Mouse (Mus musculus) kidney, adult 9 months (tissue): ENCODE results near the gene Nectin2.

ENCODE experiments used
- DNase-seq: peaks from one replicate; pipeline ENCODE4 v3.0.0; 2022

Gene Nectin2

GRCm38 (mm10) chr7:19769001-19769400 lies 18.7 kb upstream of the Nectin2 start:
- no peak for DNase-seq

DNA sequence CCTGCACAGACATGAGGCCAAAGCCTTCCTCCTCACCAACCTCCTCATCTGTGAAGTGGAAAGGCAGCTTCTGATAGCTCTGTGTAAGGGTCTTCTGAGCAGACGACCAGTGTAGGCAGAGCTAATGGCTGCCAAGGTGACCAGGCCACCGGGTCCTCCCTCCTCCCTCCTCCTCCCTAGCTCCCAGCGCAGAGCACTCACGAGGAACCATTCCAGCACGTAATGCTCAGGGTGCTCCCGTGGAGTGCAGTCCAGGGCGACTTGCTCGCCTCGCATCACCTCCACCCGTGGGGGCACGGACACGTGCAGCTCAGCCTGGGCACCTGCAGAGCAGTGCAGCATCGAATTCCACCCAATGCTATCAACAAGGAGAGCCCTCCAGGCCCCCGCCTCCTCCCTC lies 18.0 kb upstream of the Nectin2 start:
- DNase-seq = no peak

- DNase-seq = no peak
Measured at GRCm38 (mm10) chr7:19764581-19764980, 14.3 kb upstream of the Nectin2 start.

DNA sequence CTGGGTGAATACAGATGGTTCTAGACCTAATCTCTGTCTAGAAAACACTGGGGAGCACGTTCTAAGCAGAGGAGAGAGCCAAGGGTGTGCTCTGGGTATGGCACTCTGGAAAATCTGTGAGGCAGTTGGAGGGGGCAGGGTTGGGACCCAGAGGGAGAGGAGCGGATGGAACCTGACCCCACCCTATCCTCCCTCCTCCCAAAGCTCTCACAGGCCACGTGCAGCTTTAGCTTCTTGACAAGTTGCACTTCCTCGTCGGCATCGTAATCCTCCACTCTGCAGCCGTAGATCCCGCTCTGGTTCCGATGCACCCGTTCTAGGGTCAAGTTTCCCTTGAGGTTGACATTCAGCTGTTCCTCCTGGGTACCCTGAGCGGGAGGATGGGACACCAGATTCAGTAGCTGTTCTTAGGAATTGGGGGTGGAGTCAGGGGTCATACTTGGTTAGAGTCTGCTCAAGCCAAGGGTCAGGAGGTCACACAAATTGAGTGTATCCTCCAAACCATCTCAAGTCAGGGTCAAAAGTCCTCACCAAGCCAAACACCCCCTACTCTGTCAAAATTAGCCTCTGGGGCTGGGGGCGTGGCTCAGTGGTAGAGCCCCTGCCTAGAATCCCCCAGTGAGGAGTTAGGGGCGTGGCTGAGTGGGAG lies 13.7 kb upstream of the Nectin2 start:
- DNase-seq = peak; percentile 29

DNA sequence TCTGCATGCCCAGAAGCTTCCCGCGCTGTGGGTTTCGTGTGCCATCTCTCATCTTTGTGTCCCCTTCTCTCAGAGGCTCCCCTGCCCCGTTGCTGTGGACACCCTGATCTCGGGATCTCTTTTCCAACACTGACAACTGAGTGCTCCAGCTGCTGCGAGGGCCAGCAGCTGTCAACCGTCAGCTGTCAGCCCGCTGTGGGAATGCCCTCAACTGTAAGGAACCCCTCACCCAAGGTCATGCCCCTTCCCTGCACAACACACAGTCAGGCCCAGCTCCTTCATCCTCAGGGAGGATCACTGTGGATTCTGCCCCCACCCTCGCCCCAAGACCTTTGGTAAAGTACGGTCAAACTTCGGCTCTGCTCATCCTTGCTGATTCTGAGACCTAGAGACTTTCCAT lies 12.0 kb upstream of the Nectin2 start:
- DNase-seq = no peak

DNA sequence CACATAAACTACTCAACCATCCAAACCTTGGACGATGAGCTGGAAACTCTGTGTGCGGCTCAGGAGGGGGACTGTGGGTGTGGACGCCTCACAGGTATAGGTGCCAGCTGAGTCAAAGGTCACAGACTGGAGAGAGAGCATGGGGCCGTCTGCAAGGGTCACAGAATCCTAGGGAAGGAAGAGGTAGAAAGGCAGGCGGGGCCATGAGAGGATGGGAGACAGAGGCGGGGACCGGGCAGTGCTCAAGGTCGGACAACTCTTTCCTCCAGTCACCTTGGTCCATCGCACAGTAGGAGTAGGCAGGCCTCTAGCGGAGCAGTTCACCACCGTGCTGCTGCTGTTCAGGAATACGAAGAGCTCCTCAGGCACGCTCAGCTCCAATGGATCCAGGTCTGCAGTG lies 9.7 kb upstream of the Nectin2 start:
- peak; percentile 34 for DNase-seq

DNA sequence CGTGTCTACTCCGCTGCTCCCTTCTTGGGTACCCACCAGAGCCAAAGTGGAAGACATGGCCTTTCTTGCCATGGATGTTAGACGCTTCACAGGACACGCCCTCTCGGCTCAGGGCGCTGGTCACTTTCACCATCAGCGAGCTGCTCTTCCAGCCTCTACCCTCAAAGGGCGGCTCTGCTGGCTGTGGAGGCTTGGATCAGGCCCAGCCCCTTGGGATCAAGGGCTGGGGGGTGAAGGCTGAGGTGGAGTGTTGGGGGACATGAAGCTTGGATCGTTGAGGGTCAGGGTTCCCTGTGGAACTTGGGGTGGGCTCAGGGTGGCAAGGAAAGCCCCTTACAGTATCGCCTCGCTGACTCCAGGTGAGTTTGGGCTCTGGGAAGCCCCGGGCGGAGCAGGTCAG lies 8.3 kb upstream of the Nectin2 start:
- DNase-seq = no peak

- peak; percentile 66 for DNase-seq
Measured at GRCm38 (mm10) chr7:19755851-19756786, 5.8 kb upstream of the Nectin2 start.

GRCm38 (mm10) chr7:19755008-19755407 lies 4.7 kb upstream of the Nectin2 start:
- peak; percentile 22 for DNase-seq

DNA sequence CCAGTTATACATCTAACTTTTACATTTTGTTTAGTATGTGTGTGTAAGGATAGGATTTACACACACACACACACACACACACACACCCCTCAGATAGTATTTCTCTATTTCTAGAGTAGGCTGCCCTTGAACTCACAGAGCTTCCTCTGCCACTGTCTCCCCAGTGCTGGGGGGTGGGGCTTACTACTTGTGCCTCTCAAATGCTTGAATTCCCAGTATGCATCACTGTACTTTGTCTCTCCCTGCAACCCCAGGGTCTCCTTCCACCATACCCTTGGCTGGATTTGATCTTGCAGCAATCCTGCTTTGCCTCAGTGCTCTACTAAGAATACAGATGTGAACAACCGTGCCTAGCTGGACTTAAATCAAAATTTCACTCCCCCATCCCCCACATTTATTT lies 3.8 kb upstream of the Nectin2 start:
- no peak for DNase-seq

DNA sequence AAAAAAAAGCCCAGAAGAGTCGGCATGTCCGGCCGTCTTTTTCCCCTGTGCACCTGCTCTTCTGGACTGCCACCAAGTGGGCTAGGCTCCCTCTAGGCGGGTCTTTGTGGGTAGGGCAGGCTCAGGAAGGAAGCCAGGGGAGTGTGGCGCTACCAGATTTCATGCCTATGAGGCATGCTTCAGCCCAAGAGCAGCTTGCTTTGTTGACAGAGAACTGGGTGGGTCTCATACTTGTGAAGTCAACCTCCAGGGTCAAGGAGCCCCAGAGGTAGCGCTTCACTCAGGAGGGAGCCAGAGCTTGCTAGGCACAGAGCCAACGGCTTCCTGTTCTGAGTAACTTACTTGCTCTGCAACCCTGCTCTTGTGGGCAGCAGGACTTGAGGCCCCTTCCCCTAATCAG lies 3.3 kb upstream of the Nectin2 start:
- peak; percentile 48 for DNase-seq

GRCm38 (mm10) chr7:19752652-19753051 lies 2.4 kb upstream of the Nectin2 start:
- DNase-seq = peak; percentile 47

DNA sequence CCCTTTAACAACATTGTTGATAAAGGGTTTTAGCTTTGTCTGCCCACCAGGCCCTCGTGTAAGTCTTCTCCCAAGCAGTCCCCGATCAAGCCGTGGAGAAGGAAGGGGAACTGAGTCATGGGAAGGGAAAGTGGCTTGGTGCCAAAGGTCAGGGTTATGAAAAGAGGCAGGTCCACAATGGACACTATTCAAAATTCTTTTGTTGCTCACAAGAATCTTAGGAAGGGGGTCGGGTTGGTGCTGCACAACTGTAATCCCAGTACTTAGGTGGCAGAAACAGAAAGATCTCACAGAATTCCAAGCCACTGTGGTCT lies 744 bp upstream of the Nectin2 start:
- DNase-seq = peak; percentile 30

- peak; percentile 100 for DNase-seq
Measured at GRCm38 (mm10) chr7:19749389-19750216, 680 bp downstream of the Nectin2 start.

- peak; percentile 59 for DNase-seq
Measured at GRCm38 (mm10) chr7:19748219-19749195, 1.8 kb downstream of the Nectin2 start.

DNA sequence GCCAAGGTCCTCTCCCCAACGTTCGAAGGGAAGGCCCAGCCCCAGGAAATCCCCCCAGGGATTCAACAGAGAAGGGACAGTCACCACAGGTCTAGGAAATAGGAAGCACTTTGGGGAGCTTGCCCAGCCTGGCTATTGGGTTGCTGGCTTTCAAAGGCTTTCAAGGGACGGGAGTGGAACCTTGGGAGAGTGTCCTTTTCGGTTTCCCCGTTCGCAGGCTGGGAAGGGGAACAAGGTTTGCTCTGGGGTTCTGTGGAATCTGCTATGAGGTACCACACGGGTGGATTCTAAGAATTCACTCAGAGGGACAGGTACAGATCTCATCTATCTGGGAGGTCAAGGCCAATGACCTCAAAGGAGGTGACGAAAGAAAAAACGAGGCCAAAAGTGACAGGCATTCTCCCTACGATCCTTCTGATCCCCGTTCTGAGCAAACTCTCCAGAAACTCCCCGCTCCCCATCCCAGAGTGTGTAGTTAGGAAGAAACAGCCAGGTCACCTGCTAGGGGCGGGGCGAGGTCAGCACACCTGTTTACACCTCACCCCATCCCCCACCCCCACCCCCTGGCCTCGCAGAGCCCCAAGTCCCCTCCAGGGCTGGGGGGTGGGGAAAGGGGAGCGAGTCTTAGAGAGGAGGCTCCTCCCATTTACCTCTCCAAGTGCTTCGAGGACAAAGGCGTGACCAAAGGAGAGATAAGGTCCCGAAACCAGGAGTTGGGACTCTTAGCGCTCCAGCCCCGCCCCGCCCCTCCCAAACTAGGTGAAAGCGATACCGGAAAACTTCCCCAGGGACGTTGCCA lies 2.7 kb downstream of the Nectin2 start:
- peak; percentile 69 for DNase-seq

GRCm38 (mm10) chr7:19746426-19747201 lies 3.7 kb downstream of the Nectin2 start:
- DNase-seq = no peak

- no peak for DNase-seq
Measured at GRCm38 (mm10) chr7:19745971-19746370, 4.3 kb downstream of the Nectin2 start.

DNA sequence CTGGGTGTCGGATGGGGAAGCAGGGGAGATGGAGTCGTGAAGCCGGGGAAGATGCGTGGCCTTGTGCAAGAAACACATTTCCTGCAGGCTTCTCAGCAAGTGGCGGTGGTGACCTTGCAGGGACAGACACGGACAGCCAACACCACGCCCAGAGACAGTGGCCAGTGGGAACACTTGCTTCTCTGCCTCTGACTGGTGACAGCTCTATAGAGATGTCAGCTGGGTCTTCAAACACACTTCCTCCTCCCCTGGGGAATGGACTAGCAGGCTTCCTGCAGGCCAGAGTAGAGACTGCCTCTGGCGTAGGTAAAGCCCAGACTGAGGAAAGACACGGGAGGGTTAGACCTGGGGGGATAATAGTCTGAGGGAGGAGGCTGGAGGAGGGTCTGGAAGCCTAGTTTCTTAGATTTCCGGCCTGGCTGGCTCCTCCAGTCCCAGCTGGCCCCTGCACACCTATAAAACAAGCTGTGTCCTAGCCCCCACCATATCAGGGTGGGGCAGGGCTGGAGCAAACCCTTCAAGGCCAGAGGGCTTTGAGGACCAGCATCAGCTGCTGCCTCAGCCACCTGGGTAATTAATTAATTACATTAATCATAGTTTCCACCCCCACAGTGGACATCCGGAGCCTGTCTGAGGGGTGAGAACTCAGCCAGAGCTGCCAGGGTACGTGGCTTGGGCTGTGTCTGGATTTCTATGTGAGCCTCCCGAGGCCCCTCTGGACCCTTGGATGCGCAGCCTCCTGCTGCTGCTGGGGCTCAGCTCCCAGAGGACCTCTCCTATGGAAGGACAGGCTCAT lies 5.5 kb downstream of the Nectin2 start:
- DNase-seq = peak; percentile 74

- no peak for DNase-seq
Measured at GRCm38 (mm10) chr7:19743791-19744190, 6.5 kb downstream of the Nectin2 start.
